Mouse (Mus musculus): ENCODE results near the gene Prdm12. TPM values are rescaled to one million over a fixed set of nuclear protein-coding genes. Genes with fewer than 3 reads are reported as not detected.
"Not testable (repeated sequence)": the region's sequence is repeated elsewhere in the genome, so short reads cannot be mapped to it uniquely, and the experiment has no call there.

Gene Prdm12
- polyA plus RNA-seq, 2 experiments from 2014 or later, result not detected

GRCm38 (mm10) chr2:31641929-31642328 is 2.1 kb downstream of the Prdm12 start:
- ATAC-seq, result no peak

DNA sequence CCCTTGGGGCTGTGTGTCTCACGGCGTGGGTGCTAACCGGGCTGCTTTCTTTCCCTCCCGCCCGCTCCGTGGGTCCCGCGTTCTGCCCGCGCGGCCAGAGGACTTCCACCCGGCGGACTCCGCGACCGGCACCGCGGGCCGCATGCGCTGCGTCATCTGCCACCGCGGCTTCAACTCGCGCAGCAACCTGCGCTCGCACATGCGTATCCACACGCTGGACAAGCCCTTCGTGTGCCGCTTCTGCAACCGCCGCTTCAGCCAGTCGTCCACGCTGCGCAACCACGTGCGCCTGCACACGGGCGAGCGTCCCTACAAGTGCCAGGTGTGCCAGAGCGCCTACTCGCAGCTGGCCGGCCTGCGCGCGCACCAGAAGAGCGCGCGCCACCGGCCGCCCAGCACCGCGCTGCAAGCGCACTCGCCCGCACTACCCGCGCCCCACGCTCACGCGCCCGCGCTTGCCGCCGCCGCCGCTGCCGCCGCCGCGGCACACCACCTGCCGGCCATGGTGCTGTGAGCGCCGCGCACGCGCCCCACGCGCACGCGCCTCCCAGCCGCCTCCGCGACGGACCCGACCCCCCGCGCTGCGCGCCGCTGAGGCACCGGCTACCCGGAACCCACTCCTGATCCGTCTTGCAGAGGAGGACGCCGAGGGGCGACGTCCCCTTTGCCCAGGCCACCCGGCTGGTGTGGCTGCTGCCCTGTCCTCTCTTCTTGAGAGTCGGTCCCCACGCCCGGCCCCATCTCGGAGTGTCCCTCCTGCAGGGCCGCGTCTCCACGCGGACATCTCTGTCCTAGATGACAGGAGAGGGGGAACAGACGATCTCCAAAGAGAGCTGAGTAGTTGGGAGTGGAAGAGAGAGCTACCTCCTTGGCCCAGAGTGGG is 14.4 kb downstream of the Prdm12 start:
- no peak for ATAC-seq

GRCm38 (mm10) chr2:31654854-31655559 is 15.2 kb downstream of the Prdm12 start:
- ATAC-seq, result no peak

GRCm38 (mm10) chr2:31656374-31656773 is 16.5 kb downstream of the Prdm12 start:
- ATAC-seq, result no peak

- ATAC-seq, result no peak
These were observed 23.3 kb downstream of the Prdm12 start for GRCm38 (mm10) chr2:31662939-31663803.

DNA sequence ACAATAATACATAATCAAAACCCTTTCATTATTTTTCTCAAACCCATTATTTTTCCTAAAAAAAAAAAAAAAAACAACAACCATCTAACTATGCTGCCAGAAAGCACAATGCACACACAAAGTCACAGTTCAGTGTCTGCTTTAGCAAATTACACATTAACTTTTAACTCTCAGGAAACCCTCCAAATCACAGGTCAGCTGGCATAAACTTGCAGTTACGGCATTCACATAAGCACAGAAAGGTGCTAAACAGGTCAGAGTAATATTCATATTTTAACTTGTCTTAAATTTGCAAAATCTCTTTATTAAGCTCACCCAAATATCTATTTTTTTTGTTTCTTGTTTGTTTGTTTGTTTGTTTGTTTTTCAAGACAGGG is 24.0 kb downstream of the Prdm12 start:
- no peak for ATAC-seq

- no peak for ATAC-seq
These were observed 27.5 kb downstream of the Prdm12 start for GRCm38 (mm10) chr2:31667332-31667731.

DNA sequence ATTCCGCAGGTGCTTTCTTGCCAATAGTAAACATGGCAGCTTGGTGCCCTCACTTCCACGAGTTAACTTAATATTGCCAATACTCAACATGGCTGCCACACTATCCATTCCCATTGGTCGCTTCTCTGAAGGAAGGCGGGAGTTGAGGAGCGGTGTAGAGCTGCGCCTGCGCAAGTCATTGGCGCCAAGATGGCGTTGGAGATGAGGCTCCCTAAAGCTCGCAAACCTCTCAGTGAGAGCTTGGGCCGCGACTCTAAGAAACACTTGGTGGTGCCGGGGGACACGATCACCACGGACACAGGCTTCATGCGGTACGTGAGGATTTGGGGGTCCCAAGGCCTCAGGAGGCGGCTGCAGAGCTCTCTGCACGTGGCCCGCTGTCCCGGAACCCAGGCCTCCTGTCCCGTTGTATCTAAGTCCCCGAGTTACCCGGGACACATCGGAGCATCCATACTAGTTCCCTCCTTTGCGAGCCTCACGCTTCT is 30.8 kb downstream of the Prdm12 start, which contains the start of gene Exosc2:
Exosc2 (plus strand) TSS at position 165 of the 485 bp plus-strand sequence.
- ATAC-seq, result peak; percentile 99

- ATAC-seq, result no peak
These were observed 38.8 kb downstream of the Prdm12 start for GRCm38 (mm10) chr2:31678641-31679040.

DNA sequence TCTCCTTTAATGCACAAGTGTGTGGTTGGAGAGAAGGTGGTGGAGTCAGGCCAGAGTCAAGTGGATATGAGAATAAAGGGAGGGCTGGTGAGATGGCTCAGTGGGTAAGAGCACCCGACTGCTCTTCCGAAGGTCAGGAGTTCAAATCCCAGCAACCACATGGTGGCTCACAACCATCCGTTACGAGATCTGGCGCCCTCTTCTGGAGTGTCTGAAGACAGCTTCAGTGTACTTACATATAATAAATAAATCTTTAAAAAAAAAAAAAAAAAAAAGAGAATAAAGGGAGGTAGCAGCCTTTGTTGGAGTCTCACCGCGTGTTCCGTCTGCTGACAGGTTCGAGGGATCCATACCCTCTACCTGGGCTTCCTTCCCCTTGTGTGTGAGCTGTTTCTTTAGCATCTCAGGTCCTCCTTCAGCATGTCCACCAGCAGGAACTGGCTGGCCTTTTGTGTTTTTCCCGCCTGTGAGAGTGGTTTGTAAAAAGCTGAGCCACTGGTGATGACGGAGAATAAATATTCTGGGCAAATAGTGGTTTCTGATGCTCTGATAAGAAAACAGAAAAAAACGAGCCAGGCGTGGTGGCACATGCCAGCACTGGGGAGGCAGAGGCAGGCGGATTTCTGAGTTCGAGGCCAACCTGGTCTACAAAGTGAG is 41.3 kb downstream of the Prdm12 start:
- ATAC-seq, result not testable (repeated sequence)

DNA sequence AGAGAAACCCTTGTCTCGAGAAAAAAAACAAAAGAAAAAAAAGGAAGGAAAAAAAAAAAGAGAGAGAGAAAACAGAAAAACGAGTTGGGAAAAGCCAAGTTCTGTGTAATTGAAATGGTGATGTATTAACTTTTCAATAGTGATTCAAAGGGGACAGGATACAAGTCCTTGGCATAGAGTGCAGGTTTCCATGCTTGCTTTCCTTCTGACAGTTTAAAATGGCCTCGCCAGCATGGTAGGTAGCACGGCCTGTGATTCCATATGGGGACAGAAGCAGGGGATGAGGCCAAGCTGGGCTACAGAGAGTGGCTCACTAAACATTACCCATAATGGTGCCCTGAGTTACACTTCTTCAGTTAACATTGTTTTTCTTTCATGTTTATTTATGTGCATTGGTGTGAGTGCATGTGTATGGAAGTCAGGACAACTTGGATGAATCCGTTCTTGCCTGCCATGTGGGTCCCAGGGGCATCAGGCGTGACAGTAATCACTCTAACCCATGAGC is 41.9 kb downstream of the Prdm12 start:
- no peak for ATAC-seq

GRCm38 (mm10) chr2:31683666-31684065 is 43.8 kb downstream of the Prdm12 start:
- ATAC-seq, result no peak

DNA sequence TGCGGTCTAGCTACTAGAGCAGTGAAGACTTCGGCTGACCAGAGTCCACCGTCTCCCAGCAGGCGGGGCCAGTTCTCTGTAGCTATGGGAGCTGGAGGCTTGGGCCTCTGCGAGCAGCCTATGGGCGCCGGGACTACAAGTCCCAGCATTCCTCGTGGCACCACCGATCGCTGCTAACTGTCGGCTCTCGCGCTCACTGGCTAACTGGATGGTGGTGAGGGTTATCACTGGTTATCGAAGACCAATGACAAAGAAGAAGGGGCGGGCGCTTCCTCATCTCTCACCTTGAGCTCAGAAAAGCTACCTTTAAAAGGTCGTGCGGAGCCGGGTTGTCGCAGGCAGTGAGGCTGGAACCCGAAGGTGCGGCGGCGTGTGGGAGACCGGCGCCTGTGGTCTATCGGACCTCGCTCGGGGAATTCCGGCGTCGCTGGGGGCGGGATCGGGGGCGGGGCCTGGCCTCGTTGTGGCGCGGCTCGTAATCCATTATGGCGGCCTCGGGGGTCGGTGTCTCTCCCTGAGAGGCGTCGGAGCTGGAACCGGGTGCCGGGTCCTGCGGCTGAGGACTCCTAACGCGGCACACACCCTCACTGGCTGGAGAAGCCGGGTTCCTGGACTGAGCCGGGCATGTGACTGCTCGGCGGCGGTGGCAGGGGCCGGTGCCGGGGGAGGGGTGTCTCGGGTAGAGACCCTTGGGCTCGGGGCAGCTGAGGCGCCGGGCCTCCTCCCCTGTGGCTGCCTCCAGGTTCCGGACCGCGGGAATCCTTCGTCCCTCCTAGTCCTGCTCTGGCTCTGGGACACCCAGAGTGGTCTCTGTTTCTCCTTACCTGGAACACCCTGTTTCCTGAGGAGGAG is 48.5 kb downstream of the Prdm12 start, which contains the start of gene Abl1:
Abl1 (plus strand) TSS at position 303 of the 852 bp plus-strand sequence.
- ATAC-seq, result peak; percentile 99

- no peak for ATAC-seq
These were observed 49.2 kb downstream of the Prdm12 start for GRCm38 (mm10) chr2:31689045-31689444.

GRCm38 (mm10) chr2:31690063-31690462 is 50.2 kb downstream of the Prdm12 start:
- no peak for ATAC-seq

DNA sequence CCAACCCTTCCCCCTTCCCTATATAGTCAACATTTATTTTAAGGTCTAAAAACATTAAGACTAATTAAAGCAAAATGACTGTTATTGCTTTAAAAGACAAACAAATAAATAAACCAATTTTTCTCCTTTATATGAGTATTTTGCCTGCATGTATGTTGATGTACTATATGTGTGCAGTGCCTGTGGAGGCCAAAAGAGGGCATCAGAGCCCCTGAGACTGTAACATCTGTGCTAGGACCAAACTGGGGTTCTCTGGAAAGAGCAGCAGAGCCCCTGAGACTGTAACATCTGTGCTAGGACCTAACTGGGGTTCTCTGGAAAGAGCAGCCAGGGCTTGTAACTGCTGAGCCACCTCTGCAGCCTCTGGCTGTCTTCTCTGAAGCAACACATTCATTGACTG is 58.4 kb downstream of the Prdm12 start:
- no peak for ATAC-seq

DNA sequence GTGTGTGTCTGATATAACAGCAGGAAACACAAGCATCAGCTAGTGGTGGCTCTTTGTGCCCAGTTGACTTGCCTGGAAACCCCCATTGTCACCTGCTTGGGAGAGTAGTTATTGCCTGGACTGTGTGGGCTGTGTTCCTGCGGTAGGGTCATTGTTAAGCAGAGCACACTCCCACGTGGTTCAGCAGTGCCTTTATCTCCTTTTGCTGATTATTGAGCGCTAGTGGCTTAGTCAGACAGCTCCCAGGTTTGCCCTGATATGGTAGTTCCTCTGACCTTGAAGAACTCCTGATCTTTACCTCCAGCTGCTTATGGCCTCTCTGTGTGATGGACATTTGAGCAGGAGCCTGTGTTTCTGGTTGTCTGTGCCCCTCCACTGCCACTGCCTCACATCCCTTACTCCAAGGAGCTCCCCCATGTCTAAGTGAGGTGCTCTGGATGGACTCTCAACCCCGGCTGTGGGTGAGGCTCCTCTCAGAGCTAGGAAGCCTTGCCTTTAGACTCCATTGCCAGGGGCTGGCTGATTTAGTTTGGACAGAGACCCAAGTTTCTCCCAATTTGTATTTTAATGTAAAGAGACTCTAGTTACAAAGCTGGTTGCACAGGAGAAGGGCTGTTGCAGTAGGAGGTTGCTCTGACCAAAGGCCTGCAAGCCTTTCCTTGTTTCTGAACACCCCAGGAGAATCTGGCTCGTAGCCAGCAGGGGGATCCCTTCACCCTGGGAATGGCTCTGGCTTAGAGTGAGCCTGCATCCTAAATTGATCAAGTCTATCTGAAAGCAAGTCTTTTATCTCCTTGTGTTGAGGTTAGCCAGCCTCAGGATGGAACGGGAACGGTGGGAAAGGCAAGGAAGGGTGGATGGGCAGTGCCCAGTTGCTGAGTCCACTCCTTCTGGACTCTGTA is 61.0 kb downstream of the Prdm12 start:
- no peak for ATAC-seq

DNA sequence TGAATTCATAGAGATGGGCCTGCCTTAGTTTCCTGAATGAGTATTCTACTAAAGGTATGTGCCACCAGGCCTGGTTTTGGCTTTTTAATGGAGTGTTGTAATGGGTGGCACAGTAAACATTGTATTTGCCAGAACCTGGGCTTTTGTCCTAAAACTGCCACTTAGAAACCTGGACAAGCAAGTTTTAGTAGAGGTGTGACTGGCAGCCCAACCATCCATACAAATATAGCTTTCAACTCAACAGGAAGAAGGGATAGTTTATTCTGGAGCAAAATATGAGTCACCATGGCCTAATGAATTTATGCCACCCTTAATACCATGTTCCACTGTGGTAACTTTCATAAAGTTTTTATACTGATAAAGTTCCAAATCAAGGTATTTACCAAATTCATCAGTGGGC is 63.4 kb downstream of the Prdm12 start:
- ATAC-seq, result no peak

All from CD4-positive, CD25-positive, alpha-beta regulatory T cell, adult 4 months (primary cell).